Mouse (Mus musculus) G1E (cell line): Measurements from ENCODE around the gene Epha8. TPM values are rescaled to one million over a fixed set of nuclear protein-coding genes. Genes with fewer than 3 reads are reported as not detected.

Source experiments
- ATAC-seq: 2 replicates; pipeline ENCODE4 v1.8.0; 2016; ENCODE audit warnings: mild to moderate bottlenecking; ENCODE audit not compliant: insufficient number of reproducible peaks, poor library complexity, low FRiP score, severe bottlenecking; ENCODE audit errors: extremely low read depth
- DNase-seq: peaks from one replicate; pipeline ENCODE4 v3.0.0; 2012; ENCODE audit warnings: low spot score
- H3K27me3 ChIP-seq: 2 replicates; pipeline ENCODE4 v1.6.1; 2012; ENCODE audit warnings: mild to moderate bottlenecking, low read length, inconsistent platforms; ENCODE audit not compliant: insufficient read depth
- H3K36me3 ChIP-seq: replicated peaks from 2 replicates; pipeline ENCODE3; 2012; ENCODE audit warnings: mild to moderate bottlenecking, inconsistent platforms
- H3K4me1 ChIP-seq: 2 replicates; pipeline ENCODE4 v1.6.1; 2012; ENCODE audit warnings: low read depth, low read length, inconsistent platforms, mixed read lengths; ENCODE audit not compliant: insufficient read depth
- H3K4me3 ChIP-seq: 2 replicates; pipeline ENCODE4 v1.5.1; 2012; ENCODE audit warnings: low read depth, mild to moderate bottlenecking, inconsistent platforms, low read length, moderate library complexity, mixed read lengths
- H3K9me3 ChIP-seq: replicated peaks from 2 replicates; pipeline ENCODE4 v1.6.1; 2012; ENCODE audit warnings: inconsistent platforms
- CTCF ChIP-seq: IDR thresholded peaks from 2 replicates; pipeline ENCODE4 v1.5.1; 2012; ENCODE audit warnings: low read depth, low read length, inconsistent platforms, mixed read lengths
- GATA1 ChIP-seq: IDR thresholded peaks from 2 replicates; pipeline ENCODE4 v1.6.1; 2012; ENCODE audit warnings: borderline replicate concordance, low read length, inconsistent platforms, mixed read lengths
- GATA2 ChIP-seq: IDR thresholded peaks from 2 replicates; pipeline ENCODE4 v1.6.1; 2012; ENCODE audit warnings: low read depth, low read length, inconsistent platforms, borderline replicate concordance
- POLR2AphosphoS5 ChIP-seq: IDR thresholded peaks from 2 replicates; pipeline ENCODE4 v1.6.1; 2012; ENCODE audit warnings: low read depth, low read length, inconsistent platforms; ENCODE audit not compliant: insufficient replicate concordance
- TAL1 ChIP-seq: conservative IDR thresholded peaks from 2 replicates; pipeline ENCODE4 v1.6.1; 2012; ENCODE audit warnings: low read depth, low read length, inconsistent platforms, mixed read lengths
- polyA plus RNA-seq: library from polyadenylated mRNA; stranded (reverse); fragments of >175 nt; gene quantifications from 2 replicates; pipeline ENCODE4 v1.2.3, GENCODE M21; 2012
- total RNA-seq, 2 experiments: library from RNA; stranded (forward) in 1 of 2; stranded (reverse) in 1 of 2; fragments of 200-1000 nt in 1 of 2; fragments of >200 nt in 1 of 2; fragmentation: Nextera tagmentation in 1 of 2; gene quantifications; 2 replicates each; pipeline ENCODE4 v1.2.3; 2014 to 2017

Gene Epha8
- total RNA-seq (2014; fragmentation: Nextera tagmentation) (not detected in 2 replicates), total RNA-seq (2017) (0.11 TPM in 1 of 2 replicates, not detected in the other), polyA plus RNA-seq (not detected in 2 replicates)

- Histone ChIP-seq H3K4me3 (no peak within 1 kb of the TSS), H3K9me3 (peaks cover 3% of the 10 kb centered on the region), H3K27me3 (peaks cover 31% of the 10 kb centered on the region), H3K4me1 (peaks cover 3% of the 10 kb centered on the region), H3K36me3 (no peaks in the 10 kb centered on the region)
- no peak for TF ChIP-seq GATA1
- no peak for TF ChIP-seq POLR2AphosphoS5
- no peak for TF ChIP-seq GATA2
- no peak for TF ChIP-seq TAL1
- TF ChIP-seq CTCF, result no peak
- no peak for DNase-seq
- no peak for ATAC-seq
These were observed at the start of gene Epha8 for GRCm38 (mm10) chr4:136956751-136957446. Epha8 (minus strand) TSS chr4:136956816.

GRCm38 (mm10) chr4:137001825-137002224 is 45.2 kb upstream of the Epha8 start:
- TF ChIP-seq TAL1 (no peak), POLR2AphosphoS5 (no peak)
- DNase-seq (no peak), ATAC-seq (no peak)
- H3K36me3 ChIP-seq, result peaks cover 94% of the 10 kb centered on the region
- no peaks in the 10 kb centered on the region for H3K27me3 ChIP-seq
- no peak overlapping the region for H3K4me3 ChIP-seq
- no peaks in the 10 kb centered on the region; the same call in 1 of the 2 replicates for H3K4me1 ChIP-seq
- no peaks in the 10 kb centered on the region for H3K9me3 ChIP-seq

GRCm38 (mm10) chr4:137001020-137001419 is 44.4 kb upstream of the Epha8 start:
- TF ChIP-seq POLR2AphosphoS5 (no peak), GATA1 (no peak), GATA2 (no peak), CTCF (no peak), TAL1 (no peak)
- peaks cover 93% of the 10 kb centered on the region for H3K36me3 ChIP-seq
- DNase-seq, result no peak
- no peak overlapping the region for H3K4me3 ChIP-seq
- no peak for ATAC-seq
- H3K27me3 ChIP-seq, result no peaks in the 10 kb centered on the region
- H3K9me3 ChIP-seq, result no peaks in the 10 kb centered on the region
- no peaks in the 10 kb centered on the region; the same call in 1 of the 2 replicates for H3K4me1 ChIP-seq

GRCm38 (mm10) chr4:136998371-136998770 is 41.8 kb upstream of the Epha8 start:
- no peak for ATAC-seq
- no peak overlapping the region for H3K4me3 ChIP-seq
- TF ChIP-seq GATA1, result no peak
- no peak for TF ChIP-seq POLR2AphosphoS5
- H3K4me1 ChIP-seq, result no peaks in the 10 kb centered on the region; the same call in 1 of the 2 replicates
- no peak for DNase-seq
- H3K9me3 ChIP-seq, result no peaks in the 10 kb centered on the region
- H3K36me3 ChIP-seq, result peaks cover 96% of the 10 kb centered on the region
- no peaks in the 10 kb centered on the region for H3K27me3 ChIP-seq

- DNase-seq (no peak), ATAC-seq (no peak)
- H3K9me3 ChIP-seq, result no peaks in the 10 kb centered on the region
- H3K36me3 ChIP-seq, result peaks cover 98% of the 10 kb centered on the region
- H3K27me3 ChIP-seq, result no peaks in the 10 kb centered on the region
- no peak for TF ChIP-seq POLR2AphosphoS5
- TF ChIP-seq TAL1, result no peak
- TF ChIP-seq CTCF, result no peak
- TF ChIP-seq GATA1, result no peak
- TF ChIP-seq GATA2, result no peak
- H3K4me1 ChIP-seq, result no peaks in the 10 kb centered on the region; the same call in 1 of the 2 replicates
- no peak overlapping the region for H3K4me3 ChIP-seq
These were observed 41.2 kb upstream of the Epha8 start for GRCm38 (mm10) chr4:136997723-136998345.

- no peak overlapping the region for H3K4me3 ChIP-seq
- TF ChIP-seq GATA2, result no peak
- no peak for TF ChIP-seq GATA1
- no peak for TF ChIP-seq CTCF
- no peak for TF ChIP-seq POLR2AphosphoS5
- TF ChIP-seq TAL1, result no peak
- H3K36me3 ChIP-seq, result peaks cover 98% of the 10 kb centered on the region
- no peaks in the 10 kb centered on the region for H3K27me3 ChIP-seq
- H3K4me1 ChIP-seq, result no peaks in the 10 kb centered on the region; the same call in 1 of the 2 replicates
- no peaks in the 10 kb centered on the region for H3K9me3 ChIP-seq
- ATAC-seq (no peak), DNase-seq (no peak)
These were observed 40.3 kb upstream of the Epha8 start for GRCm38 (mm10) chr4:136996933-136997332.
